Mouse (Mus musculus) testis, postnatal 10 days (tissue): Measurements from ENCODE around the gene Rab33b.
"Not testable (repeated sequence)": the region's sequence is repeated elsewhere in the genome, so short reads cannot be mapped to it uniquely, and the experiment has no call there.

Experiments used
- DNase-seq: peaks from one replicate; pipeline ENCODE4 v3.0.0; 2021; ENCODE audit warnings: low spot score

Rab33b gene

GRCm38 (mm10) chr3:51483741-51484359 is at the start of gene Rab33b:
Rab33b (plus strand) TSS chr3:51483920.
- peak; percentile 96 for DNase-seq

DNA sequence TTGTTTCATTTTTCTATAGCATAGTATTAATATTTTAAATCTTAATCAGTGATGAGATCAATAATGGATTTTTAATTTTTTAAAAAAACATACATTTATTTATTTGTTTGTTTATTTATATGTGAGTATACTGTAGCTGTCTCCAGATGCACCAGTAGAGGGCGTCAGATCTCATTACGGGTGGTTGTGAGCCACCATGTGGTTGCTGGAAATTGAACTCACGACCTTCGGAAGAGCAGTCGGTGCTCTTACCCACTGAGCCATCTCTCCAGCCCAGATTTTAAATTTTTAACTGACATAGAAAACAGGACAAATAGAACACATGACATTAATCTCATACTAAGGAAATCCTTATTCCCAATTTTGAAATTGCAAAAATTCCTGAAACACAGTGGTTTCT is 49.4 kb upstream of the Rab33b start:
- DNase-seq = not testable (repeated sequence)

DNA sequence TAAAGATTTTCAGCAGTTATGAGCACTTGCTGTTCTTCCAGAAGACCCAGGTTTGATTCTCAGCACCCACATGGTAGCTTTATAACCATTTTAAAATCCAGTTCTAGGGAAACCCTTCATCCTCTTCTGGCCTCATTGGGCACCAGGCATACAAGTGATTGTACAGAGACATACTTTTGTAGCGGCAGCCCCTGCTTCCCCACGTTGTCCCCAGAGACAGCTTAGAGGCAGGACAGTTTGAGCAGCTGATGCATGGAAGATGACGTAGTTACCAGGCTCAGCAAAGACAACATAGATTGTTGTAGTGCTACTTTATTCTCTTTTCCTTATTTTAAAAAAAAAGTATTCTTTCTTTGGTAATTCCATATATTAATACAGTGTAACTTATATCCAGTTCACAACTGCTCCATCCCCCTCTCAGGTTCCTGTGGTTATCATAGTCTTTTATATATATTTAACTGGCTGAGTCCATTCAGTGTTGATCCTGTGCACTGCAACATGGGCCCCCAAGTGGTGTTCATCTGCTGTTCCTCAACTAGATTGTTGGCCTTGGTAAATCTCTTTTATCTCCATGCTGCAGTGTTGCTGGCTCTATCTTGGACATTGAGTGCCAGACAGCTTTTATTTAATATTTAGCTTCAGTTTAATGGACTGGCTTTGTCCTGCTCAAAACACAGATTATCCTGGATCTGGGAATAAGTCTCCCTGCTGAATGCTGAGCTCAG is 48.7 kb upstream of the Rab33b start:
- no peak for DNase-seq

GRCm38 (mm10) chr3:51468530-51468929 is 15.2 kb upstream of the Rab33b start:
- no peak for DNase-seq

DNA sequence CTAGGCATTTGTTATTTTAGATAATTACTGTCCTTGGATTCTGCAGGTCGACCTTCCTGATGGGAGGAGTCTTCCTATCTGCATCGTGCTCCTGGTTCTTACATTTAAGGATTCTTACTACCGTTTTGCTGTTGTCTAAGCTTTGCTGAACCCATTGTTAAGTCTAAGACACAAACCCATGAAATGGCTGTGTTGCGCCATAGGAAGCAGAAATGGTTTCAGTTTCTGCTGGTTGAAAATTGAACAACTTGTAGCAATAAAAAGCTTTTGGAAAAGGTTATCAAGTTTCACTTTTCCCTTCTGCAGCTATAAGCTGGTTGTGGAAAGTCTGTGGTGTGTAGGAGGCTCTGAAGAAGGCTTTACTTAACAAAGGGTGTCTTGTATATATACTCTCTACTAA is 8.0 kb upstream of the Rab33b start:
- no peak for DNase-seq

GRCm38 (mm10) chr3:51479893-51480292 is 3.8 kb upstream of the Rab33b start:
- no peak for DNase-seq

DNA sequence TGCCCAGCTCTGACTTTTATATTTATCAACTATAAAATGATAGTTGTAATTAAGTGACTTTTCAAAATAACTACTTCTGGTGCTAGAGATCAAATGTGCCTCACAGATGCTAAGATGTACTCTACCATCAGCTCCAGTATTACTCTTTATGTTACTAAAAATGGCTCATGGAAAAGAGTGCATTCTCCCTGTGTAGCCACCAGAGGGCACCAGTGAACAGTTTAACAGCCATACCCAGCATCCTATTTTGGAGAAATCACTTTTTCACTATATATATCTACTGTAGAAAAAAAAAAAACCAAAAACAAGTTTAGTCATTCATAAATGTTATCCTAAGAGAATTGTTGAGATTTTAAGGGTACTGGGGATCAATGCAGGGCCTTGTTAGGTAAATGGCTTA is 2.7 kb upstream of the Rab33b start:
- DNase-seq = peak; percentile 76

DNA sequence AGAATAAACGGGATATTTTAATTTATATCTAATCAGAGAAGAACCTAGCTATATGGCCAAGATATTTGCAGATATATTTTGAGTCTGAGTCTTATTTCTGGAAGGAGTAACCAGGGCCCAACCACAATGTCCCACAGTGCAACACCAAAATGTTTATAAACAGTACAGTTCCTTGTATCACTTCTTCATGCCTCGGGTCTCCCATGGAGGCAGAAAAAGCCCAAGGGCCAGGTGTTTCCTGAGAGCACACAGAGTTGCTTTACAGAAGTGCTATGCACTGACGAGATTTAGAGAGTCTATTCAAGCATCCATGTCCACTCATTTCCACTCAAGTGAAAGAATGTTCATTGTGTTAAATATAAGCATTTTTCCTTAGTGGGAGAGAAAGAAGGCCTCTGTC is 1.8 kb upstream of the Rab33b start:
- no peak for DNase-seq

GRCm38 (mm10) chr3:51482781-51483180 is 939 bp upstream of the Rab33b start:
- DNase-seq = no peak

GRCm38 (mm10) chr3:51484370-51484769 is 650 bp downstream of the Rab33b start:
- DNase-seq = no peak

DNA sequence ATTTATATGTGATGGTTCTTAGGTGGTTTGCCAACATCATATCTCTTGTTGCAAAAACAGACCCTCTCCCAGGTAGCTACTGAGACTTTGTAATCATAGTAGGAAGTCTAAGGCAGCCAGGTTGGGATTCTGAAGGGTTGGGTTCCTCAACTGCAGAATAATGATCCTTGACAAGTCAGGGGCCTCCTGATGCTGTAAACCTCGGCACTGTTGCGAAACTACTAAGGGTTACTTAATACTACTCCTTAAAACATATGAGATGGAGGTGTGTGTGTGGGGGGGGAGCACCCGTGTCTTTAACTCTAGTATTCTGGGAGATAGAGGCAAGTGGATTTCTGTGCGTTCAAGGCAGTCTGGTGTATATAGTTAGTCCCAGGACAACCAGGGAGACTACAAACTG is 1.6 kb downstream of the Rab33b start:
- DNase-seq = no peak

GRCm38 (mm10) chr3:51486491-51487195 is 2.9 kb downstream of the Rab33b start:
- DNase-seq = no peak

GRCm38 (mm10) chr3:51490088-51490753 is 6.5 kb downstream of the Rab33b start:
- DNase-seq = no peak

GRCm38 (mm10) chr3:51493272-51493838 is 9.6 kb downstream of the Rab33b start:
- no peak for DNase-seq

DNA sequence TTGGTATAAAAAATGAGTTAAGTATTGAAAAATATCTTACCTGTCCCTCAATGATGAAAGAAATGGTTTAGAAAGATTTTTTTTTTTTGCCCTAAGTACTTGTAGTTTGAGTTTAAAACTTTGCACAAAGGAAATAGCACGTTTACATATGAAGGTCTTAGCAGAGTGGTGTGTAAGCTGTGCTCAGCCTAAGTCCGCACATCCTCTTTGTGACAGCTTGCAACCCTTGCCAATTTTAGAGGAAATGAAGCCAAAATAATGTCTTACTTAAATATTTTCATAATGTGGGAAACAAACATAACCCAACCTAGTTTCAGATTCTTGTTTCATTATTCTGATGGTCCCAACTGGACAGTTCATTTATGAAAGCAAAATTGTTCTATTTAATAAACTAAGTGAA is 10.7 kb downstream of the Rab33b start:
- DNase-seq = no peak

DNA sequence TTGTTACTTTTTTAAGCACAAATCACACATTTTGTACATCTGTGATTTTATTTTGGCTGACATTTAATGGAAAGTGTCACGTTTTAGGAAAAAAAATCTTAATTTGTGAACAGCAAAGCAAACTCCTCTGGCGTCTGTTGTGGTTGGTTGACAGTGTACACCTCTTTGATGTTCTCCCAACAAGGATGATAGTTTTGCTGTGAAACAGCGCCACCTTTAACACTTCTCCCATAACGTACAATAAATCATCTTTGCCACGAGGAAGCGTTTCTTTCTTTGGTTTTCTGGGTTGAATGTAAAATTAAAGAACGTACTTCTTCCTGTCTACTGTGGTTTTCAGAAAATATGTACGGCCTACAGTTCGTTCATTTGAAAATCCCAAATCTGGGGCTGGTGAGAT is 11.9 kb downstream of the Rab33b start:
- DNase-seq = no peak

DNA sequence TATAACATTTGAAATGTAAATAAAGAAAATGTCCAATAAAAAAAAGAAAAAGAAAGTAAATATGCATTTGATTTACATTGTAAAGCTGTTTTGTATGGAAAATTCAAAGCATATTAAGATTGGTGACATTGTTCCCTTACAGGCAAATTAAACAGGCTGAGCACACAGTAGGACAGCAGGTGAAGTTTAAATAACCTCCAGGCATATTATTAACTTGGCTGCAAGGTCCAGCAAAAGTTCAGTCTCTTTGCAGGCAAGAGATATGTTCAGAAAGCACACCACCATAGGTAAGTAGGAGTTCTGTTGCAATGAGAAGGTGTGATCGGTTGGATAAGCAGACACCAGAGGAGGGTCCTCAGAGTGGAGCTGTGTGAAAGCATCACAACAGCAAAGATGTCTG is 14.3 kb downstream of the Rab33b start:
- no peak for DNase-seq

DNA sequence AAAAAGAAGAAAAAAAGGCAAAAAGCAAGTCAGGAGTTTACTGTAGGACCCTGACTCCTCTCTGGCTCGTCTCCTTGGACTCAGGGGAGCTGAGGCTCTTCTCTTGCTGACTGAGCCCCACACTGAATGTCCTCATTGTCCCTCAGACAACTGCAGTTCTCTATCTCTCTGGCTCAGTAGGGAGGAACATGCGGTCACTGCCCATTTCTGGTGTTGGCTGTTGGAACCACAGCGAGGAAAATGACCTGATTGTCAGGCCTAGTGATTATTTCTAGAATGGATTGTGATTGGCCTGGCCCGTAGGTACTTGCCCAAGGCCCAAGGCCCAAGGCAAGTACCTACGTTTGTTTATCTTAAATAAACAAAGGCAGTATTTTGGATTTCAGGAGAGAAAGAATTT is 14.9 kb downstream of the Rab33b start:
- DNase-seq = no peak

DNA sequence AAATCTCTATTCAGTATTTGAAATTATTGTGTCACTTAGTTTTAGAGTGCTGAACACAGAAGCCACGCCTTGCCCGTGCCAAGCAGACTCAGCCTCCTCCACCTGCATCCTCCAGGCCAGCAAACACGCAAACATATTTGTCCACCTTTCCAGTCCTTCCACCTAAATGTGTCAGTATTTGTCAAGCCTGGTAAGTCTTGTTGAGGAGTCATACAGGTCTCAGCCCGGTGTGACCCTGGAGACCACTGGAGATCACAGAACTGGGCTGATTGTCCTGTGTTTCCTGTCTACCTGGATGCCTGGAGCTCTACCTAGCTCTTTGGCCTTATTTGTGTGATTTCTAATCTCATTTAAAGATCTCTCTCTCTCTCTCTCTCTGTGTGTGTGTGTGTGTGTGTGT is 16.2 kb downstream of the Rab33b start:
- DNase-seq = no peak

DNA sequence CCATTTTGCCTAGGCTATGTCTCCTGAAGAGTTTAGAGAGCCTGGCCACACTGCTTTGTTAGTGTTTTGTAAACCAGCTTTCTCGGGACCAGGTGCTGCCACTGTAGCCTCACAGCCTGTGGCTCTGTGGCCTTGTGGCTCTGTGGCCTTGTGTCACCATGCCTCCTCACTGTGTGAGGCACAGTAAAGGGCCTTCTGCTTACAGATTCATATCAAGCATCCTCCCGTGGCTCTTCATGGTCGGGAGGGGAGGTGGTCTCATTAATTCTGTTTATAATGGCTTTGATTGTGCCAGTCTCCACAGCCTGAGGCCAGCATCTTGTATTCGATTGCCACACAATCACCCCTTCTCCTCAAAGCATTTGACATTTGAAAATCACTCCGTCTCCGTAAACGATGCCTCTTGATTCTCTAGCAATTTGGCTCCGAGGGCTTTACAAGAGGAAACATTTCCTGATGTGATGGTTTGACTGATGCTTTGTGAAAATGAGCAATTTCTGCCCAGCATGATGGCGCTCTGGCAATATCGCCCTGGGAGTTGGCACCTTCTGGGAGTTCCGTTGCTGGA is 20.7 kb downstream of the Rab33b start:
- no peak for DNase-seq

DNA sequence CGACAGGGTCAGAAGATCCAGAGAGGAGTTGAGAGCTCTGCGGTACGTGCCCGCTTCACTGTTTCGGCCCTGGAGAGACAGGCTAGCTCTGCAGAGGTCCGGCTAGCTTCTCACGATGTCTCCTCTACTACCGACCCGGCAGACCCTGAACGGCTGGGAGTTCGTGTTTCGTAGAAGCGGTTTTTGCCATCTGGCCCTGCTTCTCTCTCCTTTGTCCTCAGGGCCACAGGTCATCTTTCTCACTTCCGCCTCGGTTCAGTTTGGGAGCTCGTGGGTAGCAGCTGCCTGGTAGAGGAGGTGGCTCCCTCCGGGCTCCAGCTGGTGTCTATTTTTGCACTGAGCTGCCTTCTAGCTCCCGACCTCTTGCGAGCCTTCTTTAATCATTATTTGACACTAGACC is 21.7 kb downstream of the Rab33b start:
- DNase-seq = no peak

GRCm38 (mm10) chr3:51510903-51511302 is 27.2 kb downstream of the Rab33b start:
- DNase-seq = peak; percentile 88
